Mouse (Mus musculus): ENCODE results near the gene Rsph1. TPM values are rescaled to one million over a fixed set of nuclear protein-coding genes. Genes with fewer than 3 reads are reported as not detected.
A peak's percentile ranks its signal among the peaks of the same experiment; 100 is the strongest.

Rsph1 gene
- polyA plus RNA-seq, 1 experiment from 2014 or later = 1.3 TPM

DNA sequence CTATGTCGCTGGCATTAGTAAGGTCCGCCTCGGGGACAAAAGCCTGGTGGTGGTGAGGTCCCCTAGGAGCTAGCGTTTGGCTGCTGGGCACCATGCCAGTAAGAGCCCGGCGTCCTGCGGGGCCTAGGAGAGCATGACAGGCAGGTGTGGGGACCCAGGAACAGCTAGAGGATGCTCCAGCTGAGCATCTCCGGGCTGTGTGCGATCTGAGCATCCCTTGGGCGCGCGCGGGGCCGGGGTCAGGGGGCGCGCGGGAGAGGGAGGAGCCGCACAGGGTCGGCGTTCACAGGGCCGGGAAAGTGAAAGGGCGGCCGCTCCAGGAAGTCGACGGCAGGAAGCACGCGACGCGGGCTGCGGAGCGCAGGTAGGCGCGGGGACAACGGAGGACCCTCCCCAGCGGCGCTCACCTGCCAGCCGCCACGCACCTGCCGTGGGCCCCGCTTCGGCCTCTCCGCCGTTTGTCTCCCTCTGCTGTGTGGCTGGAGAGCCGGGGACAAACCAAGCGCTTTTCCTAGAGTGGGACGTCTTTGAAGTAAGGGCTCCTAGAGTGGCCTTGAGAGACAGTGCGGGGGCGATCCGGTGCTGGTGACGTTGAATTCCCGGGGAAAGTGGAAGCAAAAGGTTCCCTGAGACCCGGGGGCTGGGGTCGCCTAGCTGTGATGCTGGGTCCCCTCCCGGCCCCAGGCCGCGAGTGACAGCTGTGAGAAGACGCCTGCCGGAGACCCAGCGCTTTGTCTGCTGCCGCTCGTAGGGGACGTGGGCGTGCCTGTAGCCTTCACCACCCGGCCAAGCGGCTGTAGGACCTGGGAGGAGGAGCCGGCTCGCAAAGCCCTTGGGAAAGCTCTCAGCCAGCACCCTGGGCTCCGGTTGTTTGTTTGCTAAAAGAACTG, 19.0 kb upstream of the Rsph1 start:
- ATAC-seq (replicated peaks; ENCODE audit: low FRiP score, low read depth) = peak; percentile 46; the same call in 1 of the 2 replicates
- peak overlapping the region; percentile 58 for H3K4me3 ChIP-seq (replicated peaks; ENCODE audit: low read depth, low read length)
- no peaks in the 10 kb centered on the region for H3K36me3 ChIP-seq (ENCODE audit: insufficient read depth, low read length)
- peak; percentile 86 for DNase-seq (ENCODE audit: low spot score)
- peak overlapping the region; percentile 54; the same call in 1 of the 2 replicates for H3K27ac ChIP-seq
- peak overlapping the region; percentile 66 for H3K9ac ChIP-seq (ENCODE audit: low read depth, low read length)
- WGBS = 0% methylated on average over 59 of the region's 68 CpGs
- TF ChIP-seq CTCF (IDR thresholded peaks at IDR 0.05; ENCODE audit: low read depth) = no peak; the same call in 1 of the 2 replicates
- no peaks in the 10 kb centered on the region for H3K27me3 ChIP-seq (ENCODE audit: insufficient read depth, low read length)
- no peaks in the 10 kb centered on the region for H3K9me3 ChIP-seq (replicated peaks; ENCODE audit: low read length)
- H3K4me2 ChIP-seq (ENCODE audit: low read length) = peak overlapping the region; percentile 96
- peaks cover 13% of the 10 kb centered on the region; the same call in 1 of the 2 replicates for H3K4me1 ChIP-seq (replicated peaks; ENCODE audit: insufficient read depth, low read length)

- Histone ChIP-seq H3K27ac (no peak overlapping the region), H3K4me3 (replicated peaks; ENCODE audit: low read depth, low read length) (peak overlapping the region; percentile 58), H3K36me3 (ENCODE audit: insufficient read depth, low read length) (no peaks in the 10 kb centered on the region), H3K9ac (ENCODE audit: low read depth, low read length) (peak overlapping the region; percentile 66), H3K4me2 (ENCODE audit: low read length) (peak overlapping the region; percentile 96), H3K9me3 (replicated peaks; ENCODE audit: low read length) (no peaks in the 10 kb centered on the region), H3K27me3 (ENCODE audit: insufficient read depth, low read length) (no peaks in the 10 kb centered on the region), H3K4me1 (replicated peaks; ENCODE audit: insufficient read depth, low read length) (peaks cover 13% of the 10 kb centered on the region; the same call in 1 of the 2 replicates)
- peak; percentile 59 for TF ChIP-seq CTCF (IDR thresholded peaks at IDR 0.05; ENCODE audit: low read depth)
- 31% methylated on average over 25 of the region's 25 CpGs for WGBS
- DNase-seq (ENCODE audit: low spot score) (peak; percentile 52), ATAC-seq (replicated peaks; ENCODE audit: low FRiP score, low read depth) (peak; percentile 7; the same call in 1 of the 2 replicates)
These were observed 18.2 kb upstream of the Rsph1 start for GRCm38 (mm10) chr17:31295215-31295891.

- DNase-seq (ENCODE audit: low spot score) (no peak), ATAC-seq (replicated peaks; ENCODE audit: low FRiP score, low read depth) (no peak)
- Histone ChIP-seq H3K9me3 (replicated peaks; ENCODE audit: low read length) (no peaks in the 10 kb centered on the region), H3K27me3 (ENCODE audit: insufficient read depth, low read length) (no peaks in the 10 kb centered on the region), H3K36me3 (ENCODE audit: insufficient read depth, low read length) (no peaks in the 10 kb centered on the region), H3K9ac (ENCODE audit: low read depth, low read length) (no peak overlapping the region), H3K27ac (no peak overlapping the region), H3K4me1 (replicated peaks; ENCODE audit: insufficient read depth, low read length) (peaks cover 13% of the 10 kb centered on the region; the same call in 1 of the 2 replicates), H3K4me2 (ENCODE audit: low read length) (no peak overlapping the region), H3K4me3 (replicated peaks; ENCODE audit: low read depth, low read length) (no peak overlapping the region)
- TF ChIP-seq CTCF (IDR thresholded peaks at IDR 0.05; ENCODE audit: low read depth) = peak; percentile 49
- WGBS = 78% methylated on average over 15 of the region's 15 CpGs
These were observed 17.4 kb upstream of the Rsph1 start for GRCm38 (mm10) chr17:31294363-31295214.

DNA sequence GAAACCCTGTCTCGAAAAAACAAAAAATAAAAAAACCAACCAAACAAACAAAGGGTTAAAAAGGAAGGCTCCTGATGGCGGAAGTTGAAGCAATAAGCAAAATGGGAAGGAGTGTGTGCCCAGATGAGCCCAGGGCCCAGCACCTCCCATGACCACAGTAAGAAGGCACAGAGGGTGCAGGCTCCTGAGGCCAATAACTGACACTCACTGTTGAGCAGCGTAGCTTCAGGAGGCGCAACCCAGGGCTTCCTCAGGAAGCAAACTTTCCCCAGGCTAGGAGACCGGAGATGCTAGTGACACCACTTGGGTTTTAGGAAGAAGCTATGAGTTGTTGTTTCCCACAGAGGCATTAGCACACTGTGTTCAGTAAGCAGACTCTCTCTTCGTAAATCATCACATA, 13.7 kb upstream of the Rsph1 start:
- H3K4me1 ChIP-seq (replicated peaks; ENCODE audit: insufficient read depth, low read length) = peaks cover 5% of the 10 kb centered on the region; the same call in 1 of the 2 replicates
- H3K27ac ChIP-seq = no peak overlapping the region
- ATAC-seq (replicated peaks; ENCODE audit: low FRiP score, low read depth) = no peak
- no peak overlapping the region for H3K4me2 ChIP-seq (ENCODE audit: low read length)
- no peak for TF ChIP-seq CTCF (IDR thresholded peaks at IDR 0.05; ENCODE audit: low read depth)
- H3K27me3 ChIP-seq (ENCODE audit: insufficient read depth, low read length) = no peaks in the 10 kb centered on the region
- no peak overlapping the region for H3K4me3 ChIP-seq (replicated peaks; ENCODE audit: low read depth, low read length)
- H3K9me3 ChIP-seq (replicated peaks; ENCODE audit: low read length) = no peaks in the 10 kb centered on the region
- WGBS = 63% methylated on average over 6 of the region's 6 CpGs
- no peaks in the 10 kb centered on the region for H3K36me3 ChIP-seq (ENCODE audit: insufficient read depth, low read length)
- peak; percentile 58 for DNase-seq (ENCODE audit: low spot score)
- H3K9ac ChIP-seq (ENCODE audit: low read depth, low read length) = no peak overlapping the region

DNA sequence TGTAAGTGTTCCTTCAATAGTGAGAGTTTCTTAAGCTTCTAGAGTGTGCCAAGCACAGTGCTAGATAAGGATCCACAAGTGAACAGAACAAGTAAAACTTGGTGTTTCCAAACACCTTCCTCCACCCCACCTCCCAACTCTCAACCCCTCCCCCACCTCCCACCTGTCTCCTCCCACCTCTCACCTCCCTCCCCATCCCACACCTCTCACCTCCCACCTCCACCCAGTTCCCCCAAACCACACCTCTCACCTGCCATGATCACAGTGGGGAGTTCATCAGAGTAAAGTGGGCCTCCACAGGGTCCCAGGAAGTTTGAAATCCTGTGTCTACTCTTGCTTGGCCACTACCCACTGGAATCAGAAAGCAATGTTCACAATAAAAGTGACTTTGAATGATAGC, 13.1 kb upstream of the Rsph1 start:
- ATAC-seq (replicated peaks; ENCODE audit: low FRiP score, low read depth) = no peak
- Histone ChIP-seq H3K4me3 (replicated peaks; ENCODE audit: low read depth, low read length) (no peak overlapping the region), H3K27me3 (ENCODE audit: insufficient read depth, low read length) (no peaks in the 10 kb centered on the region), H3K4me1 (replicated peaks; ENCODE audit: insufficient read depth, low read length) (no peaks in the 10 kb centered on the region), H3K9ac (ENCODE audit: low read depth, low read length) (no peak overlapping the region), H3K4me2 (ENCODE audit: low read length) (no peak overlapping the region), H3K27ac (no peak overlapping the region), H3K36me3 (ENCODE audit: insufficient read depth, low read length) (no peaks in the 10 kb centered on the region), H3K9me3 (replicated peaks; ENCODE audit: low read length) (no peaks in the 10 kb centered on the region)
- DNase-seq (ENCODE audit: low spot score) = no peak
- TF ChIP-seq CTCF (IDR thresholded peaks at IDR 0.05; ENCODE audit: low read depth) = no peak

Measured in kidney, postnatal 0 days (tissue).